Mouse (Mus musculus): Measurements from ENCODE around the gene Dgkd.

DNA sequence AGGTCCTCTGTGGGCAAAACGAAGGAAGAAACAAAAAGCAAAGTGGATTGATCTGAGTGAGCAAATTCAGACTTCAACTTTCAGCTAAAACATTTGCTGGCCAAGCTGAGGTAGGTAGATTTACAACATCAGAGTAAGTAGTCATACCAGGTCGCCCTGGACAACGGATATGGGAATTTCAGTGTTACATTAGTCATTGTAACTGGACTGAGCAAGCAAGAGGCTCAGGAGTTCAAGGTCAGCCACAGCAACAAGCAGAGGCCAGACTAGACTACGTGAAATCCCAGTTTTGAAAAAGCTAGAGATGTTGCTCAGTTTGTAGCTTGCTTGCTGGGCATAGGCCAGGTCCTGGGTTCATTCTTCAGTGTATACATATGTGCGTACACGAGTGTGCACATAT, 27.1 kb upstream of the Dgkd start:
- no peak for TF ChIP-seq CTCF (IDR thresholded peaks at IDR 0.05; ENCODE audit: low read depth)
- no peak for TF ChIP-seq EP300 (IDR thresholded peaks at IDR 0.05; ENCODE audit: low read depth)

Data from liver, postnatal 0 days (tissue).